Mouse (Mus musculus) gastrocnemius, postnatal 10 days (tissue): ENCODE data around the gene Znrf2. TPM values are rescaled to one million over a fixed set of nuclear protein-coding genes. Genes with fewer than 3 reads are reported as not detected.

Source experiments
- DNase-seq: peaks from one replicate; pipeline ENCODE4 v3.0.0; 2021; ENCODE audit warnings: mixed read lengths
- long read RNA-seq, 2 experiments: library from polyadenylated mRNA; stranded (forward); transcript quantifications; one replicate each; pipeline ENCODE4 v2.0.0; 2021
- total RNA-seq, 2 experiments: library from RNA; stranded (reverse); gene quantifications; 2 replicates each; pipeline ENCODE4 v1.2.3; 2021

The Znrf2 gene
- total RNA-seq = 10 to 100 TPM; 10.2 to 10.4 TPM
- long read RNA-seq, experiment 1, full-length matches to known transcripts = 14 of 15 reads
- long read RNA-seq, experiment 1, partial matches to known transcripts = 0 of 15 reads
- long read RNA-seq, experiment 1, other reads (novel, unspliced or antisense) = 1 of 15 reads
- long read RNA-seq, experiment 2, full-length matches to known transcripts = 11 of 13 reads
- long read RNA-seq, experiment 2, partial matches to known transcripts = 0 of 13 reads
- long read RNA-seq, experiment 2, other reads (novel, unspliced or antisense) = 2 of 13 reads

DNA sequence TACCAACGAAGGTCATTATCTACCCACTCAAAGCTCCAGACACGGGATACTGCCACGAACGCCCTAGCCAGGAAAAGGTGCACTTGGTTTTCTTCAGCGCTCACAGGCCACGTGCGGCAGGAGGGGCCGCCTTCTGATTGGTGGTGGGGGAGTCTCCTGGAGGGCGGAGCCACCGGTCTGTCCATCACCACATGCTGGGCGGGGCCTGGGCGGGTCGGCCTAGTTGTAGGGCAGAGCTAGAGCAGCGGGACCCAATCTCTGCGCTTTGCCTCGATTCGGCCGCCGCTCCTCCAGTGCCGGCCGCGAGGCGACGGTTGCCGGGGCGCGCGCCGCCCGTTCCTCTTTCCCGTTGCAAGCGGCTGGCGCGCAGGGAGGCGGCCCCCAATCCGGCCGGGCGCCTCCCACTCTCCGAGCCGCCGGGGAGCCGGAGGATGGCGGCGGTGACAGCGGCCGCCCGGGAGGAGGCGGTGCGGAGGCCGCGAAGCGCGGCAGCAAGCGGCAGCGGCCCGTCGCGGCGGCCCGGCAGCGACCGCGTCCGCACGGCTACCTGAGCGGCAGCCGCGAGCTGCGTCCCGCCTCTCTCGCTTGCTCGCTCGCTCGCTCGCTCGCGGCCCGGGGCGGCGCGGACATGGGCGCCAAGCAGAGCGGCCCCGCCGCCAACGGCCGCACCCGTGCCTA lies at the start of gene Znrf2:
Znrf2 (plus strand) TSS at position 529 of the 678 bp plus-strand sequence.
- peak; percentile 91 for DNase-seq

DNA sequence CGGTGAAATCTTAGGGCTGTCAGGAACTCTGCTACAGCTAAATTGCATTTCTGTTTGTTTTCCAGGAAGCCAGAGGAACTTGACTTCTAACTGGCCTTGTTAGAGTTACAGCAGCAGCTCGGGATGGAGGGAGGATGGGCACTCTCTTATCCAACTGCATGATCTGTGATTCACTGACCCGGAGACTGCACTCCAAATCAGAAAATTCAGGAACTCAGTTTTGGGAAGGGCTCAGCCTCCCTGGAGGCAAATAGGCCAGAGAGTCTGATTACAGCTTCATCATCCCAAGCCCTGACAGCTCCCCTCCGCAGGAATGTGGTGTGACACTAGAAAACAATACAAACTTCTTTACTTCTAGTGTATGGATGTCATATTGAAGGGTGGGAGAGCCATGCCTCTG lies 49.0 kb upstream of the Znrf2 start:
- no peak for DNase-seq

DNA sequence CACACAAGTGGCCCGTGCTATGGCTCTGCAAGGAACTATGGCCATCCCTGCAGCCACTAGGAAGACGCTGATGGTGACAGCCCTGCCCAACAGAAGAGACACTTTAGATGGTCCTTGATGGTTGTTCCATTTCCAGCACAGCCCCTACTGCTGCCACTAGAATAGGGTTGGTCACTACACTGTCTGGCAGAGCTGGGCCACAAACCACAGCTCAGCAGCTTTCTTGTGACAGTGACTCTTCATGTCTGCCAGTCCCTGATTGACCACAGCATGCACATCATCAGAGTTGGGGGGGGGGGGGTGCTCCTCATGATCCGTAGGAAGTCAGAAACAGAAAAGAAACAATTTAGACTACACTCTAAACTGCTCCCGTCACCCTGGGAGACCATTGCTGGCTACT lies 46.0 kb upstream of the Znrf2 start:
- no peak for DNase-seq

DNA sequence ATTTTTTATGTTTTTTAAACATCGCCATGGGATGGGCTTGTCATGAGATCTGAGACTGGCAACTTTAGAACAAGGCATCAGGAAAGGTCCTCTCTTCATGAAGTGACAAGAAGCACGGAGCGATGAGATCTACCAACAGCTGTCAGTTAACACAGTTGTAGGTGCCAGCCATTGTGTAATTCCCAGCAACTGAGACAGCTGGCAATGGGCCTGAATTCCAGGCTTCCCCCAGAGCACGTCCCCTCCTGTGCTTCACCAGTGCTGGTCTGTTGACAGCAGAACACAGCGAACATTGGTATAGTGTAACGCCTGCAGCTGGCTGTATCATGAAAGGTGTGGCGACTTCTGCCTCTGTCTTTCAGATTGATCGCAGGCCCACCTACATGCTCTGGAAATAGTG lies 45.5 kb upstream of the Znrf2 start:
- peak; percentile 59 for DNase-seq

DNA sequence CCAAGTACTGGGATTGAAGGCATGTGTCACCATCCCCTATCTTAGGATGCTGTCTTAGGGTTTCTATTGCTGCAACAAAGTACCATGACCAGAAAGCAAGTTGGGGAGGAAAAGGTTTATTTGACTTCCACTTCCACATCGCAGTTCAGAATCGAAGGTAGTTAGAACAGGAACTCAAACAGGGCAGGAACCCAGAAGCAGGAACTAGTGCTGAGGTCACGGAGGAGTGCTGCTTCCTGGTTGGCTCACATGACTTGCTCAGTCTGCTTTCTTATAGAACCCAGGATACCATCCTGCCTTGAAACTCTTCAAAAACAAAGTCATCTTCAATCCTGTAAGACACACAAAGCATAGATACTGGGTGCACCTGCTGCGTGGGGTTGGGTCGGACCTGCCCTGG lies 44.6 kb upstream of the Znrf2 start:
- DNase-seq = no peak

DNA sequence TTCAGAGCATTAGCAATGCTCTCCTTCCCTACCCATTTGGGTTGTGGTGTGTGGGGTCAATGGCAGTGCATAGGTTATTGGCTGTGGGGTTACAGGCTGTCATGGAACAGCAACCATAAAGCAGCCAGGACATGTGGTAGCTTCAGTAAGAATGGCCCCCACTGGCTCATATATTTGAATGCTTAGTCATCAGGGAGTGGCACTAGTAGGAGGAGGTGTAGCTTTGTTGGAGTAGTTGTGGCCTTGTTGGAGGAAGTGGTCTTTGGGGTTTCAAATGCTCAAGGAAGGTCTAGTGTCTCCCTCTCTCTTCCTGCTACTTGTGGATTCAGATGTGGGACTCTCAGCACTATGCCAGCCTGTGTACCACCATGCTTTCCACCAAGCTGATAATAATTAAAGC lies 41.0 kb upstream of the Znrf2 start:
- no peak for DNase-seq

DNA sequence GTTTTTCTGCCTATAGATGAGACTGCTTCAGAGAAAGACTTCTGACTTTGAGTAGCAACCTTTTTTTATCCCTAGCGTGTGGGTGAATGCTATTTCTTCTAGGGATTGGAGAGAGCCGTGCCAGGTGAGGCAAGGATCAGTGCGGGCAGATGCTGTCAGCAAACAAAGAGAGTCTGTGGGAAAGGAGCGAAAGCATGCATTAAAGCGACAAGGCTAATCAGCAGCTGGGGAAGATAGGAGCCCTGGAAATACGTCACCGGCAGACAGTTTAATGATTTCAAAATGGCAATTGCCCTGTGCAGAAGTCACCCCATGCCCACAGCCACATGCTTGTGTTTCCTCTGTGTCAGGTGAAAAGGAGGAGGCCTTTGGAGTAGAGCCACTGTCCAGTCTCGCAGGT lies 39.1 kb upstream of the Znrf2 start:
- no peak for DNase-seq

DNA sequence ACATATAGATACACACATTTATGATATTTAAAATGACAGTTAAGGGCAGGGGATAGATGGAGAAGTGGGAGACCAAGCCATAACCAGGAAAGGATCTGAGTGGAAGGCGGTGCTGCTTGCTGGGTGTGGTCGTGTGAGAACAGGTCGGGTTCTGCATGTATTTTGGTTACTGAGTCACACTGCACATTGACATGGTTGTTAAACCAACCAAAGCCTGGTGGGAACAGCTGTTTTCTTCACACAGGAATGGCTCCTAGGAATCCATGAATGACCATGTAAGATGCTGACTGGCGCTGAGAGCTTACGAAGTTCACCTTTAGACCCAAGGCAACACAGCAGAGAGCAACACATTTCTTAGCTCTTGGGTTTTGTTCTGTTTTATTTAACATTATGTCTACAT lies 36.7 kb upstream of the Znrf2 start:
- no peak for DNase-seq

DNA sequence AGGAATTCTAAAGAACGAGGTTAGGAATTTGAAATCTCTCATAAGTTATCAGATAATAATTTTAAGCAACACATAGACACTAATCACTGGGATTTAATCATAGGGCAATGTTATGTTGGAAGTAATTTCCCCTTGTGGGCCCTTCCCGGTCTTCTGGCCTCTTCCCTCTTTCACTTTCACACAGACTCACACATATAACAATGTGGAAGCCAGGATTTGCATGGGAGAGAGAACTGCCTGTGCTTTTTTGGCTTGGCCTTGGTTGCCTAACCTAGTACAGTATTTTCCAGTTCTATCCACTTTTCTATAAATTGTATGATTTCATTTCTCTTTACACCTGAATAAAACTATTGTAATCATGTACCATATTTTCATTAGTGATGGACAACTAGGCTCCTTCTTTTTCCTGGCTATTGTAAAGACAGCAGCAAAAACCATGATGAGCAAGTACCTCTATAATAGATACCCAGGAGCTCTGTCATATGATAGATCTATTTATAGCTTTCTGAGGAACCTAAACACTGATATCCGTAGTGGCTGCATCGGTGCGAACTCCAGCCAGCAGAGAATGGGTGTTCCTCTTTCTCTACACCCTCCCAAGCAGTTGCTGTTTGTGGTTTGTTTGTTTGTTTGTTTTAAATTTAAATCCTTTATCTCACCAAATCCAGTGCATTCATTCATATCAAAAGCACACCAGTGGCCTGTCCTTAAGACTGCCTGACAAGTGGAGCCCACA lies 36.0 kb upstream of the Znrf2 start:
- no peak for DNase-seq

DNA sequence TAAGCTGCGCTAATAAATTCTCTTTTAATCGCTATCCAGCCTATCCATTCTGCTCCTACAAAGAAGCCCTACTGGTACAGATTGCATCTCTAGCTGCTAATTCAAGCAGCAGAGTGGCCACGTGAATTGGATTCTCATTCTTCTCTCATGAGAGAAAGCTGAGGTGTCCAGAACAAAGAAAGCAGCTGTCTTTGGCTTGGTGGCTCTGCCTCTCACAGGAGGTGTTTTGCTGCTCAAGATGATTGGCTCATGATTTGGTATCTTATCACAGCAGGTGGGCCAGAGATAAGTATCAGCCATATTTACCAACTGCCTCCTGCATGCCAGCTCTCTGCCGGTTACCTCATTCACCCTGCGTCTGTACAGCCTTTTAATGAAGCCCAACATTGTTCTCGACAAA lies 34.8 kb upstream of the Znrf2 start:
- no peak for DNase-seq

DNA sequence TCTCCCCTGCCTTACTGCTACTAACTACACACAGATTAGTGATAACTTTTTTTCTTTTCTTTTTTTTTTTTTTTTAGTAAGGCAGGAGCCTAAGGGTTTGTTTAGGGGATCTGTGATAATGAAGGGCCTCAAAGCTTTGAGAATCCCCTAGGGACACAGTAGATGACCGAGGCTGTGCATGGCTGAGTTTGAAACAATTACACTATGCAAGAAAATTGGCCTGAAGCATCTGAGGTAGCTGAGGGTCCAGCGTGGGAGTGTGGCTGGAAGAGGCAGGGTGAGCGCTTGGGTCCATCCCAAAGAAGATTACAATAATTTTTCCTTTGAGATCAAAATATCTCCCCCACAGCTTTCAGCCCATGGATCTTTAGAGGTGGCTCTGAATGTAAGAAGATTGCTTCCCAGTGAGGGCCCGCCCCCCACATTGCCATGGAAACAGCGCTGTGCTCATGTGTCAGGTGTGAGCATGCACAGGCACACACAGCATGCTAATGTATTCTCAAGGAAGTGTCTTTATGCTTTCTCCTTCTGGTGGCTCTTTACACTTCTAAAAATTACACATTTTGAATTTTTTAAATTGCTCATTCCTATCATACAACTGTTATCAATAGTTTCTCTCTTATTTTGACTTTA lies 31.5 kb upstream of the Znrf2 start:
- no peak for DNase-seq

DNA sequence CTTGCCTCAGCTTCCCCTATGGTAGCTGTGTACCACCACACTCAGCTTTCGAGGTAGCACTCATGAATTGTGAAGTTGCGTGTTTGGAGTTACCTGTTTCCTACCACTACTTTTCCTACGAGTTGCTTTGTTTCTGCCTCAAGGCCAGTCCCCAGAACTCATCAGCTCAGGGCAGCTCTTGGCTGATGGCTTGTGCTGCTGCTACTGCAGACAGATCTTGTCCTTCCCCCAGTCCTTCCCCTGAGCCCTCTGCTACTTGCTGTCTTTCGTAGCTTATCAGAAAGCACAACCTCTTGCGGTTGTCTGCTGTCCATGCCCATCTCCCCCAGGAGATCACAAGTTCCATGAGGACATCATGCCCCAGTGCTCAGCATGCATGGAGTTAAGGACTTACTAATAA lies 29.9 kb upstream of the Znrf2 start:
- DNase-seq = no peak

DNA sequence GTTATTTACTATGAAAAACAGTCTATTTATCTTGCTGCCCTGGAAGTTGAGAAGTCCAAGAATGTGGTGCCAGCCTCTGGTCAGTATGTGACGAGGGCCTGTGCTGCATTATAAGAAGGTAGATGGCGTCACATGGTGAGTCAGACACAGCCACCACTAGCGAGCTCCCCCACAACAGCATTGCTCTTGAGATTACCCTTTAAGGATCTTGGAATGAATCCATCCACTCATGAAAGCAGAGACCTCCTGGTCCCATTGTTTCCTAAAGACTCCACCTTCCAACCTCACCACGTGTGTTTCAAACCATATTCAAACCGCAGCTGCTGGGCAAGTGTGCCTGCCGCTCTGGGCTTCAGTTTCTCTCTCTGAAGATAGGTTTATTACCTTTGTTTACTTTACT lies 28.2 kb upstream of the Znrf2 start:
- DNase-seq = no peak

DNA sequence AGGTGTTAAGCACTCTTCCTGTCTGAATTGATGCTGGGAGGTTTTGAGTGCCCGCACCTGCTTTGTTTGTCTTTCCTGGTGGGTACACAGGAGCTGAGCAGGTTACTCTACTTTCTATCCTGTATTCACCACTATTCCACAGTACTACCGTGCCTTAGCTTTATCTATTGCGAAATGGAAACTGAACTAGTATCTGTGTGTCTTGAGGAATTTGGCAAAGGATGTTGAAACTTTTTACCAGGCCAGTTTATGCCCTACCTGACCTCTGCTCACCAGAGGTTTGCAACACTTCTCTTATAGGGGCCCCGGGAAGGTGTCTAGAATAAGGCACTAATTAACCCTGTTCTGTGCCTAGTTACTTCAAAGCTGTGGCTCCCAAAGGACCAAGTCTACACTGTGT lies 27.6 kb upstream of the Znrf2 start:
- no peak for DNase-seq

DNA sequence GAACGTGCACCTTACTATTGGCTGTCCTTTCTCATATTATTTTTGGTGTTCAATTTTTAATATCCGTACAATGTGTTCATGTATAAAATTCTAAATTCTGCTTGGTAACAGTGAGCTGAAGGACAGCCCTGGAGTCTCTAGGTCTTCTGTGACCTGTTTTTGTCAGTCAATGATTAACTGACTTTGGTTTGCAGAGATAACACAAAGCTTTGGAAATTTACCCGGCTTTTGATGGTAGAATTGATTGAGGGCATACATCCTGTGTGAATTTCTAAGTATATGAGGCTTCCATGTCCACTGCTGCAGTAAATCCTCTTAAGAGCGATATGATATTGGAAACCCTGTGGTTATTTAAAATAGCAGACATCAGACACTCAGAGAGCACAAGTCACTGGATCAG lies 26.6 kb upstream of the Znrf2 start:
- DNase-seq = no peak

DNA sequence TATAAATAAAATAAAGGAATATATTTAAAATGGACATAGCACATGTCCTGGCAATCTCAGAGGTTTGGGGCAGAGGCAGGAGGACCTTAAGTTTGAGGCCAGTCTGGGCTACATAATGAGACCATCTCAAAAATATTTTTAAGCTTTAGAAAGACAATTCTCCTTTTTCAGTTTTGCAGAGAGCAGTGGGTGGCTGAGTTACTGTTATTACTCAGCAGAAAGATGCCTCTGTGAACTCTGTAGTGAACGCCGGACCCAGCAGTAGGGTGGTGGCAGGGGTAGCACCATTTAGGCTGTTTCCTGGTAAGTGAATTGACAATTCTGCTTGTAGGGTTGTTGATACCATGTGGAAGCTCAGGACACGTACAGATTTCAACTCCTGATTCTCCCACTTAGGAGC lies 22.9 kb upstream of the Znrf2 start:
- no peak for DNase-seq

DNA sequence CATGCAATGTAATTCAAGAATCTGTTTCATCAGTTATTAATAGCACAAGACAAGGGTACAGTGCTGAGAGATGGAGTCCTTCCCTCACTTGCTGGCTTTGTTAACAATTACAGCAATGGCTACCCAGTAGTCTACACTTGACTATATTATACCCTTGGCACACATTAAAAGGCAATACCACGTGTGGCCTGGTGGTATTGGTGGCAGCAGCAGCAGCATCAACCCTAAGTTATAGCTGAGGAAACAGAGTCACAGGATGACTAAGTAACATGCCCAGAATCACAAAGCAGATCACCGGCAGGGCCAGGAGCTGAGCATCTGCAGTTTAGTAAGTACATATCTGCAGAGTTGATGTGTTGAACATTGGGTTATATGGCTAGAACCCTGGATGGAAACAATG lies 22.3 kb upstream of the Znrf2 start:
- DNase-seq = no peak

DNA sequence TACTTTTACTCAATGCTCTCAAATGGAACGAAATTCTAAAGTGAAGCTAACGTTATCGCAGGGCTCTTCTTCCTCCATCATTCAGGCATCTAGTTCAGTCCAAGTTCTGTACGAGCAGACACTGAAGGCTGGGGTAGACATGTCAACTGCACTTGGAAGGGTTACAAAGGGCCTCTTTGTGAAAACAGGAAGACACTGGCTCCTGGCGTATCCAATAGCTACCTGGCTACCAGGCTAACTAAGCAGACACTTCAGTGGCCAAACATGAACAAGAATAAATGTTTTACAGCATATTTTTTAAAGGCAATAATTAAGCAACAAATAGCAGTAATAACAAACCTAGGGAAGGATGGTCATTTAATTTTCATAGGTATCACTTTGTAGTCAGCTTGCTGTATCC lies 21.7 kb upstream of the Znrf2 start:
- no peak for DNase-seq

DNA sequence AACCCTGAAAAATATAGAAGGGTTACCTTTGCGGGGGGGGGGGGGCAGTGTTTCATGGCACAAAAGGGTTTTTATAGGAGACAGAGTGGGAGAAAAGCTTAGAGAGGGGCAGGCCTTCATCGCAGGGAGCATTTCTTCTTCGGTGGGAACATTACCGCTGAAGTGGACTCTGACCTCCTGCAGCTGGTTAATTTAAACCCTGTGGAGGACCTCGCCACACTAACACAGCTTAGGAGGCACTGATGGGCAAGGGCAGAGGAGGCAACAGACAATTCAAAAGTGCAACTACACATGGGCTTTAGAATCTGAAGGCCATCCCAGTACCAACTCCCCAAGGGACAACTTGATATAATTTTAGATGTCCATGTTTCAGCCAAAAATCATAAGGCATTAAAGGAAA lies 20.7 kb upstream of the Znrf2 start:
- no peak for DNase-seq

DNA sequence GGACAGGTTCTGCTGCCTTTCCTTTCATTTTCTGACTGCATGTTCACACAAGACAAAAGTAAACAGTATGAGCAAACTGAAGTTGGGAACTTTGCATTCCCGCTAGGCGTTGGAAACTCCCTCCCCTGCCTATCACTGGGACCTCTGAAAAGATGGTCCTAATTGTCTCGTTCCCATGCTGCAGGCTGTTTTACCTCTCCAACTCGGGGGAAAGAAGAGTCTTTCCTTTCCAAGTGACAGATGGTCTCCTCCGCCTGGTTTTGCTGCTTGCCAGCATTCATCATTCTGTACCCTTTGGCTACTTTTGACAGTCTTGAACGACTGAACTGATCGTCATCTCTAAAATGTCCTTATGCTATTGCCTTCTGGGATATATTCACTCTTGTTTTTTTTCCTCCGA lies 14.4 kb upstream of the Znrf2 start:
- no peak for DNase-seq

DNA sequence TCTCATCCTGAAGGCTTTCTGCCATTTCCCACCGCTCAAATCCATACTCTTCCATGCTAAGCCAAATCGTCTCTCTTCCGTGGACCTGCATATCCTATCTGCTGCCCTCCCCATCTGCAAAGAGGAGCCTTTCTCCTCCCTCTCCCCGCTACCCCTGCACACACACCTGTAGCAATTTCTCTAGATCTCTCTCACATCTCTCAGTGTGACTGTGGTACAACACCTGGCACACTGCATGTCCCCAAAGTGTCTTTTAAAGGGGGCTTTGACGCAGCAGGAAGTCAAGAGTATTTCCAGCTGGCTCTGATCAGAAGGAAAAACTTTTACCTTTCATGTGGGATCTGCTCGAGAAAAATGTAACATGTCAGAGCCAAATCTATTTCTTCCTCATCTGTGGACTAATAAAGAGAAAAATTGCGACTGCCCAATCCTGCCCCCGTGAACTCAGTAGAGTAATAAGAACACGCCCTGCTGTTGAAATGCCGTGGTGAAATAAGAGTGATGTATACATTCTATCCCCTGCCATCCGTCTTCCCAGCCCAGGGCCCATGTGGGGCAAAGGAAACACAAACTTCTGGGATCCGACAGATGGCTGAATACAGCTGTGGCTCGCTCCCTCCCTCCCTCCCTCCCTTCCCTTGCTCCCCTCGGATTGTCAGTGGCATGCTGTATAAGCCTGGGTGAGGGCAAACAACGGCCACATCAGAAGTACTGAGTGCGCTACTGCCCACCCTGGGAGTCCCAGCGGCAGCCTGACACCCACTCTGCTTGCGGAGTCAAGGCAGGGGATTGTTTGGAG lies 12.5 kb upstream of the Znrf2 start:
- no peak for DNase-seq

DNA sequence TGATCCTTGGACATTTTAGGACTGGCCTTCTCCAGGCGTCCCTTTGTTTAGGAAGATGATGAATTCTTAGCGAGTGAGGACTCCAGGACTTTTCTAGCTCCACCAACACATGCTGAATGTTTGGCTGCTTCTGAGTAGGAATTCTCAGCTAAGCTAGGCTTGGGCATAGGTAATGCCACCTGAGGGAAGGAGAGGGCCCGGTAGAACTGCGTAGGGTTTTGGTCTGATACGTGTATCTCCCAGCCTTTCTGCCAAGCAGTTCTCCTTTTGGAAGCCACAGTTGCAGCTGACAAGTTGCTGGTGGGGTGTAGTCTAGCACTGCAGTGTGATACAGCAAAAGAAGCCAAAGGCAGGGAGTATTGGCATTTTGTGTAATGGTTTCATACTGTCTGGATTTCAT lies 10.9 kb upstream of the Znrf2 start:
- DNase-seq = no peak
